Mouse (Mus musculus) thymus, adult 2 months (tissue): ENCODE results near the gene Kcna4.

Source experiments
- CTCF ChIP-seq: fragments of 200-500 bp; IDR thresholded peaks from 2 replicates; pipeline ENCODE4 v1.5.1; 2012; ENCODE audit warnings: mild to moderate bottlenecking, control low read depth, low read length, moderate library complexity, borderline replicate concordance; ENCODE audit not compliant: control insufficient read depth, poor library complexity, insufficient read depth; ENCODE audit errors: extremely low read depth
- POLR2A ChIP-seq: fragments of 200-500 bp; IDR thresholded peaks from 2 replicates; pipeline ENCODE4 v1.6.1; 2012; ENCODE audit warnings: mild to moderate bottlenecking, low read length, control low read depth, moderate library complexity; ENCODE audit not compliant: control insufficient read depth, poor library complexity, insufficient read depth; ENCODE audit errors: extremely low read depth

DNA sequence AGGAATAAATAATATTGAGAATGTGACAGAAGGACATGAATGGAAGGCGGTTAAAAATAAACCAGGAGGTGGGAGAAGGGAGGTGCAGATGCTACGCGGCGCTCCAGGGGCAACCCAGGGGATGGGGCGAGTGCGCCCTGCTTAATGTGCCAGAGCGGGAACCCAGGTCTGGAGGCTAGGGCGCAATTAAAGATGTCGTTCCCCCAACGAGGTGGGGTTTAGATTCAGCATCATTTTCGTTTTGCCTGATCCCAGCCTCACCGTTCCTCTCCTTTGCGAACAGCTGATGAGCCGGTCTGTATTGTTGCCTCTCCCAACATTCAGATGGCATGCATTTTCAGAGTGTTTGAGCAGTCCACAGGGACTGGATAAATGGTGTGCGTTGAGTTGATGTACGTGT is 703 bp downstream of the Kcna4 start:
- TF ChIP-seq CTCF (no peak), POLR2A (no peak)
